Mouse (Mus musculus) intestine, postnatal 0 days (tissue): ENCODE data around the gene Cyp4b1. TPM values are rescaled to one million over a fixed set of nuclear protein-coding genes. Genes with fewer than 3 reads are reported as not detected.
"Not testable (repeated sequence)": the region's sequence is repeated elsewhere in the genome, so short reads cannot be mapped to it uniquely, and the experiment has no call there.

Source experiments
- ATAC-seq: fragments of 200-750 bp; cut with Nextera tagmentation; 2 replicates; pipeline ENCODE4 v1.8.0; 2017; ENCODE audit warnings: mild to moderate bottlenecking, moderate TSS enrichment, moderate library complexity
- H3K27ac ChIP-seq: fragments of 300-500 bp; sonication (generic); 2 replicates; pipeline ENCODE4 v1.5.1; 2014; ENCODE audit warnings: mild to moderate bottlenecking, low read depth, low read length, moderate library complexity
- H3K27me3 ChIP-seq: fragments of 300-500 bp; sonication (generic); replicated peaks from 2 replicates; pipeline ENCODE4 v1.6.1; 2014; ENCODE audit warnings: low read length, mixed read lengths; ENCODE audit not compliant: control insufficient read depth, insufficient read depth
- H3K36me3 ChIP-seq: fragments of 300-500 bp; sonication (generic); 2 replicates; pipeline ENCODE4 v1.6.1; 2014; ENCODE audit warnings: mild to moderate bottlenecking, moderate library complexity; ENCODE audit not compliant: control insufficient read depth, insufficient read depth
- H3K4me1 ChIP-seq: fragments of 300-500 bp; sonication (generic); replicated peaks from 2 replicates; pipeline ENCODE4 v1.6.1; 2014; ENCODE audit warnings: antibody characterized with exemption, low read length, mixed read lengths; ENCODE audit not compliant: control insufficient read depth, insufficient read depth
- H3K4me2 ChIP-seq: fragments of 300-500 bp; sonication (generic); replicated peaks from 2 replicates; pipeline ENCODE4 v1.6.1; 2014; ENCODE audit warnings: low read depth, mild to moderate bottlenecking, moderate library complexity
- H3K4me3 ChIP-seq: fragments of 300-500 bp; sonication (generic); 2 replicates; pipeline ENCODE4 v1.5.1; 2014; ENCODE audit warnings: low read depth, low read length
- H3K9ac ChIP-seq: fragments of 300-500 bp; sonication (generic); 2 replicates; pipeline ENCODE4 v1.6.1; 2014; ENCODE audit warnings: mild to moderate bottlenecking, low read depth, low read length
- H3K9me3 ChIP-seq: fragments of 300-500 bp; sonication (generic); 2 replicates; pipeline ENCODE4 v1.6.1; 2016; ENCODE audit warnings: mixed run types; ENCODE audit not compliant: control insufficient read depth
- CTCF ChIP-seq: sonication (generic); IDR thresholded peaks from 2 replicates; pipeline ENCODE4 v1.5.1; 2016; ENCODE audit warnings: low read depth, mild to moderate bottlenecking, control low read depth, antibody characterized with exemption, moderate library complexity
- WGBS: fragments of 180-500 bp; shearing (Covaris S2); extraction: QIAGEN DNeasy Blood & Tissue Kit; methylation state at CpG from one replicate; pipeline ENCODE4 v1.1.7; 2014; 5-methylcytosine and 5-hydroxymethylcytosine counted together
- polyA plus RNA-seq: library from polyadenylated mRNA; unstranded; fragments of >200 nt; fragmentation: Nextera tagmentation; extraction: Ambion mirVana; gene quantifications from 2 replicates; pipeline ENCODE4 v1.2.1, GENCODE M21; 2015

Cyp4b1 gene
- polyA plus RNA-seq, 1 experiment from 2014 or later: 2.6 TPM

GRCm38 (mm10) chr4:115650866-115651265 lies 3.3 kb upstream of the Cyp4b1 start:
- Histone ChIP-seq H3K36me3 (no peaks in the 10 kb centered on the region), H3K27ac (no peak overlapping the region), H3K4me2 (no peak overlapping the region), H3K27me3 (no peaks in the 10 kb centered on the region), H3K9ac (no peak overlapping the region), H3K9me3 (no peaks in the 10 kb centered on the region), H3K4me1 (no peaks in the 10 kb centered on the region), H3K4me3 (no peak overlapping the region)
- 89% methylated on average over 5 of the region's 5 CpGs for WGBS
- TF ChIP-seq CTCF: no peak
- no peak for ATAC-seq

DNA sequence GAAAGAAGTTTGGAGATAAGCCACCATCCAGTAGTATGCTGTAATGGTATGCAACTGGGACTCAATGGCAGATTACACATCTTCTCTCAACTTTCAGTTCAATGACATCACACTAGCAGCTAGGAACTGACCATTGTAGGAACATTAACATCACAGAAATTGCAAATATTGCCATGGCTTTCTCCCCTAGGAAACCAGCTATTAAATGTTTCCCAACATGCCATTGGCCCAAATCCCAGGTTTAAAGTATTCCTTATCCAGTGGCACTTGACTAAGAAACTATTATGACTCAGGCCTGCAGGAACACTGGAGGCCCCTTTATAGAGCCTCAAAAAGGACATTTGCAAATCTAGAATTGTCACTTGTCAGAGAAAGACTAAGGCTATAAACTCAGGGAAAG lies 1.8 kb upstream of the Cyp4b1 start:
- no peaks in the 10 kb centered on the region for H3K4me1 ChIP-seq
- no peaks in the 10 kb centered on the region for H3K36me3 ChIP-seq
- no peaks in the 10 kb centered on the region for H3K9me3 ChIP-seq
- H3K9ac ChIP-seq: no peak overlapping the region
- H3K27me3 ChIP-seq: no peaks in the 10 kb centered on the region
- no peak for ATAC-seq
- H3K4me3 ChIP-seq: no peak overlapping the region
- no peak overlapping the region for H3K4me2 ChIP-seq
- no peak for TF ChIP-seq CTCF
- no peak overlapping the region for H3K27ac ChIP-seq

- ATAC-seq: no peak
- WGBS: 73% methylated on average over 2 of the region's 2 CpGs
- H3K27ac ChIP-seq: no peak overlapping the region
These were observed 1.2 kb upstream of the Cyp4b1 start for GRCm38 (mm10) chr4:115648752-115649151.

GRCm38 (mm10) chr4:115645371-115645770 lies 2.2 kb downstream of the Cyp4b1 start:
- Histone ChIP-seq H3K4me2 (no peak overlapping the region), H3K27ac (no peak overlapping the region), H3K9ac (no peak overlapping the region), H3K4me1 (no peaks in the 10 kb centered on the region), H3K9me3 (no peaks in the 10 kb centered on the region), H3K27me3 (no peaks in the 10 kb centered on the region), H3K36me3 (no peaks in the 10 kb centered on the region), H3K4me3 (no peak overlapping the region)
- ATAC-seq: no peak
- TF ChIP-seq CTCF: no peak

More at GRCm38 (mm10) chr4:115648752-115649151, 1.2 kb upstream of the Cyp4b1 start:
- no peak overlapping the region for H3K9ac ChIP-seq
- no peaks in the 10 kb centered on the region for H3K4me1 ChIP-seq
- no peaks in the 10 kb centered on the region for H3K9me3 ChIP-seq
- no peaks in the 10 kb centered on the region for H3K36me3 ChIP-seq
- no peak for TF ChIP-seq CTCF
- no peak overlapping the region for H3K4me2 ChIP-seq
- H3K4me3 ChIP-seq: no peak overlapping the region
- H3K27me3 ChIP-seq: no peaks in the 10 kb centered on the region

- Histone ChIP-seq H3K27me3 (no peaks in the 10 kb centered on the region), H3K36me3 (no peaks in the 10 kb centered on the region), H3K27ac (no peak overlapping the region), H3K9ac (no peak overlapping the region), H3K4me3 (no peak overlapping the region), H3K4me1 (no peaks in the 10 kb centered on the region), H3K9me3 (no peaks in the 10 kb centered on the region), H3K4me2 (no peak overlapping the region)
- 0 out of 2 replicates have a peak, but pooled peaks have one; percentile 4 for TF ChIP-seq CTCF
- peak; percentile 41; the same call in 1 of the 2 replicates for ATAC-seq
- 34% methylated on average over 5 of the region's 5 CpGs for WGBS
These were observed 4.4 kb downstream of the Cyp4b1 start for GRCm38 (mm10) chr4:115642967-115643754.

GRCm38 (mm10) chr4:115625560-115625959 lies 22.0 kb downstream of the Cyp4b1 start:
- ATAC-seq, H3K27me3 ChIP-seq, H3K9me3 ChIP-seq, H3K27ac ChIP-seq, H3K36me3 ChIP-seq, H3K9ac ChIP-seq, H3K4me3 ChIP-seq, H3K4me1 ChIP-seq, H3K4me2 ChIP-seq: not testable (repeated sequence)
- WGBS: 100% methylated on average over 2 of the region's 3 CpGs
